Mouse (Mus musculus) lung, embryonic 16.5 days (tissue): ENCODE measurements around the gene Wars. TPM values are rescaled to one million over a fixed set of nuclear protein-coding genes. Genes with fewer than 3 reads are reported as not detected.

Source experiments
- ATAC-seq: fragments of 200-750 bp; cut with Nextera tagmentation; 2 replicates; pipeline ENCODE4 v1.8.0; 2017; ENCODE audit warnings: low read depth, mild to moderate bottlenecking, moderate library complexity
- H3K27ac ChIP-seq: fragments of 300-500 bp; sonication (generic); 2 replicates; pipeline ENCODE4 v1.5.1; 2014; ENCODE audit warnings: mild to moderate bottlenecking, control low read depth, low read length
- H3K27me3 ChIP-seq: fragments of 300-500 bp; sonication (generic); 2 replicates; pipeline ENCODE4 v1.6.1; 2014; ENCODE audit warnings: low read depth, low read length, mixed read lengths; ENCODE audit not compliant: control insufficient read depth, insufficient read depth
- H3K36me3 ChIP-seq: fragments of 300-500 bp; sonication (generic); 2 replicates; pipeline ENCODE4 v1.6.1; 2014; ENCODE audit warnings: low read length; ENCODE audit not compliant: control insufficient read depth, insufficient read depth
- H3K4me1 ChIP-seq: fragments of 300-500 bp; sonication (generic); replicated peaks from 2 replicates; pipeline ENCODE4 v1.6.1; 2014; ENCODE audit warnings: low read length, mixed read lengths; ENCODE audit not compliant: control insufficient read depth, insufficient read depth
- H3K4me2 ChIP-seq: fragments of 300-500 bp; sonication (generic); 2 replicates; pipeline ENCODE4 v1.6.1; 2014; ENCODE audit warnings: low read depth, low read length, control low read depth
- H3K4me3 ChIP-seq: fragments of 300-500 bp; sonication (generic); 2 replicates; pipeline ENCODE4 v1.5.1; 2014; ENCODE audit warnings: mild to moderate bottlenecking, low read length, control low read depth
- H3K9ac ChIP-seq: fragments of 300-500 bp; sonication (generic); 2 replicates; pipeline ENCODE4 v1.6.1; 2014; ENCODE audit warnings: low read length, control low read depth
- H3K9me3 ChIP-seq: fragments of 300-500 bp; sonication (generic); 2 replicates; pipeline ENCODE4 v1.6.1; 2016; ENCODE audit warnings: low read length; ENCODE audit not compliant: control insufficient read depth
- WGBS: fragments of 180-500 bp; shearing (Covaris S2); extraction: QIAGEN DNeasy Blood & Tissue Kit; methylation state at CpG from one replicate; pipeline ENCODE4 v1.1.7; 2014; 5-methylcytosine and 5-hydroxymethylcytosine counted together
- microRNA counts: library from miRNA; unstranded; fragments of <30 nt; microRNA quantifications from one replicate; lab custom pipeline; 2016
- microRNA-seq: library from miRNA; unstranded; fragments of <30 nt; microRNA quantifications from one replicate; pipeline ENCODE4, GENCODE M21; 2016
- polyA plus RNA-seq: library from polyadenylated mRNA; unstranded; fragments of >200 nt; fragmentation: Nextera tagmentation; extraction: Ambion mirVana; gene quantifications from 2 replicates; pipeline ENCODE4 v1.2.1, GENCODE M21; 2015

Wars gene
- polyA plus RNA-seq, 1 experiment from 2014 or later, result 77.8 TPM

DNA sequence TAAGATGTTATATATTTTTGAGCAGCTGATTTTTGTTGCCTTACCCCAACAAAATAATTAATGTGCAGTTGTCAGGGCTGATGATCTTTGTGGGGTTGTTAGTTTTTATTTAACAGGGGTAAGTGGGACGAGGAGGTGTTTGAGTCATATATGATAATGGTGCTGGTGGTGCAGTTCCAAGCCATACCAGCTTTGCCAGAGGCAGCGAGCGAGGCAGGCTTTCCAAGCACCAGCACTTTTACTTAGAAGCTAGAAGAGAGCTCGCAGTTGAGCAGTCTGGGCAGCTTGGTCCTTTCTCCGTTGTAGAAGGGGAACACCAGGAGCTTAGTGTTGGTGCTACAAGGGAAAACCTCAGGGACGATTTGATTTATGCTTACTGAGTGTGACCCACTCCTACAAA is 81.5 kb downstream of the Wars start:
- H3K27ac ChIP-seq, result no peak overlapping the region
- peaks cover 13% of the 10 kb centered on the region for H3K36me3 ChIP-seq
- ATAC-seq, result no peak
- no peaks in the 10 kb centered on the region for H3K9me3 ChIP-seq
- 86% methylated on average over 6 of the region's 6 CpGs for WGBS
- H3K4me3 ChIP-seq, result no peak overlapping the region
- no peaks in the 10 kb centered on the region for H3K4me1 ChIP-seq
- no peak overlapping the region for H3K9ac ChIP-seq
- H3K27me3 ChIP-seq, result no peaks in the 10 kb centered on the region
- no peak overlapping the region for H3K4me2 ChIP-seq

DNA sequence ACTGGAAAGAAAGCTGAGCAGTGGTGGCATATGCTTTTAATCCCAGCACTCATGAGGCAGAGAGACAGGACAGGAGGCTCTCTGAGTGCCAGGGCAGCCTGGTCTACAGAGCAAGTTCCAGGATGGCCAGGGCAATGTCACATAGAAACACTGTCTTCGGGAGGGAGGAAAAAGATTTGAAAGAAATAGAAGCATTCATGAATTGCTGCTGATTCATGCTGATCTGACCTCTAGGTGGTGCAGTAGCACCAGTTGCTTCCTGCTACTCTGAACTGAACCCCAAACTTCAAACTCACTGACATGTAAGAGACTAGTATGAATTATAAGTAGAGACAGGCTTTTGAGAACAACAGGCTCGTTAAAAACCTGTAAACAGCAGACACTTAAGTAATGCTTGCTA is 82.8 kb downstream of the Wars start:
- no peak overlapping the region for H3K4me3 ChIP-seq
- H3K4me1 ChIP-seq, result no peaks in the 10 kb centered on the region
- no peak overlapping the region for H3K4me2 ChIP-seq
- H3K27ac ChIP-seq, result no peak overlapping the region
- no peaks in the 10 kb centered on the region for H3K9me3 ChIP-seq
- H3K27me3 ChIP-seq, result no peaks in the 10 kb centered on the region
- WGBS, result 49% methylated on average over 2 of the region's 2 CpGs
- no peak for ATAC-seq
- H3K36me3 ChIP-seq, result peaks cover 9% of the 10 kb centered on the region
- H3K9ac ChIP-seq, result no peak overlapping the region

DNA sequence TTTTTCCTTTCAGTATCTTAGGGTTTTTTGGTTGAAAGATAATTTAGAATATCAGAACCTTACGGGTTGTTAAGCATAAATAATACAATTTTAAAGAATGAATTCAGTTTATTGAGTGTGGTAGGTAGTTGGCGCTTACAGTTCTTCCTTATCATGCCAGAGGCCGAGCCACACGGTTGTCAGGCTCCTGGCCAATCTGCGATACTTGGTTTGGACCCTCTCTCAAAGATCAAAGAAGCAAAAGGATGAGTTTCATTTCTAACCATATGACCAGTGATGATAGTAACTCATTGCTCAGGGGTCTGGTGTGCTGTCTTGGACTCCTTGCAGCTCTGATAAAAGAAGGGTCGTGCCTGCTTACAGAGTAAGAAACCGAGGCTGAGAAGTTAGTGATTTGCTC is 83.7 kb downstream of the Wars start:
- H3K27me3 ChIP-seq, result no peaks in the 10 kb centered on the region
- no peaks in the 10 kb centered on the region for H3K9me3 ChIP-seq
- WGBS, result 73% methylated on average over 7 of the region's 7 CpGs
- H3K36me3 ChIP-seq, result peaks cover 9% of the 10 kb centered on the region
- H3K9ac ChIP-seq, result no peak overlapping the region
- ATAC-seq, result no peak
- H3K27ac ChIP-seq, result no peak overlapping the region
- H3K4me2 ChIP-seq, result no peak overlapping the region
- H3K4me3 ChIP-seq, result no peak overlapping the region
- no peaks in the 10 kb centered on the region for H3K4me1 ChIP-seq

MicroRNAs encoded within 50 kb of the gene (microRNA counts, 519-probe panel; counts per million panel counts)
- microRNA mmu-miR-345-3p (lab: Ali Mortazavi, UCI) (not detected), microRNA mmu-miR-345-5p (lab: Ali Mortazavi, UCI) (2,740 counts per million, percentile 50 among the panel's probes with 10 or more counts)

Small RNAs within 50 kb of the gene (microRNA-seq; reads per million reads assigned to microRNA genes)
- gene Mir345, result 80.4 reads per million, percentile 48 among the genes with 10 or more reads in this experiment

Other genes with a start within 250 kb of the Wars start
- 1.1 and 1.9 TPM in 2 replicates for gene Degs2, start 191.9 kb downstream of the Wars start, polyA plus RNA-seq
- gene Yy1, start 101.2 kb downstream of the Wars start, polyA plus RNA-seq, result 14.6 and 14.9 TPM in 2 replicates
- 7.5 and 7.8 TPM in 2 replicates for gene Slc25a29, start 58.3 kb downstream of the Wars start, polyA plus RNA-seq
- 9.3 and 9.5 TPM in 2 replicates for gene Slc25a47, start 58.1 kb downstream of the Wars start, polyA plus RNA-seq
- 7.7 and 10.9 TPM in 2 replicates for gene Wdr25, start 543 bp downstream of the Wars start, polyA plus RNA-seq
- gene Begain, start 174.0 kb upstream of the Wars start, polyA plus RNA-seq, result 3.2 and 3.9 TPM in 2 replicates